Mouse (Mus musculus): ENCODE measurements around the gene Iqgap1.
A peak's percentile ranks its signal among the peaks of the same experiment; 100 is the strongest.

Gene Iqgap1

DNA sequence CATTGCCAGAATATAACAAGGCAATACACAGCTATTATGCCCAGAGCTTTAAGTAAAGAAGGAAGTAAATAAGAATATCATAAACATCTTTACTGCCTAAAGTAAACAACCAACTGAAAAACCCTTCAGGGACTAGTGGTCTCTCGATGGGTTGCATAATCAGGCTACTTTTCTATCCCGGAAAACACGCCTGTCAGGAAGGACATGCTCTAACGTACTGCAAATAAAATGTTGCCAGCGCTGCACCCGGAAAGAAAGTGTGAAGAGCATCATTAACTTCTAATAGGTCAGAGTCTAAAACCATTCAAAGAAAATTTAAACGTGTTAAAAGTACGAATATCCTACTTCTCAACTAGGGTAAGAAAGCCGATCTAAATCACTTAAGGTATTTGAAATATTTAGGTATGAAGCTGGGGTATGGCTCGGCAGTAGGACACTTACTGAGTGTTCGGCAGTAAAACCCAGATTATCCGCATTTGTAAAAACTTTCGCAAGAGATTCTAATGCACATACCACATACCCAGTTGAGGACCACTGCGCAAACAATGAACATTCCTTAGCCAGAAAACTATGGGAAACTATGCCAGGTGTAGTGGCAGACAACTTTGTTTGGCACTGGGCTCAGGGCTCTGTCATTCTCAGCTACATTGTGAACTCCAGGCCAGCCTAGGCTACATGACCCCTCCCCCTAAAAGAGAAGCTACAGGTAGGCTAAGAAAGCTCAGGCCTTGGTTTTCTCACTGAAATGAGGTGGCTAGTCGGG is 28.8 kb downstream of the Iqgap1 start:
- no peak for DNase-seq

DNA sequence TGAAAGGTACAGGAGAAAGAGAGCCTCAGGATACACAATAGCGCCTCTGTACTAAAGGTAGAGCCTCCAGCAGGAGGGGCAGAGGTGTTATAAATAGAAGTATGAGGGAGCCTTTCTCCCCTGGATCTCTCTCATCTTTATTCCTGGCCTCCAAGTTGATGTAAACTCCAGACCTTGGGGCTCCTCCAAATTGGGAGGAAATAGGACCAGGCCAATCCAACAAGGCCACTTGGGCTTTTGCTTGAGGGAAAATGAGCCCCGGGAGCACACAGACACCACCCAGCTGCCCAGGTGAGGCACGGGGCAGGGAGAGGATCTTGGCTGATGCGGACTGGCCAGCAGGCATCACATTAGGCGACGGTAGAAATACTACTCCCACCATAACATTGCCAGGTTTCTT is 29.5 kb downstream of the Iqgap1 start:
- DNase-seq, result no peak

DNA sequence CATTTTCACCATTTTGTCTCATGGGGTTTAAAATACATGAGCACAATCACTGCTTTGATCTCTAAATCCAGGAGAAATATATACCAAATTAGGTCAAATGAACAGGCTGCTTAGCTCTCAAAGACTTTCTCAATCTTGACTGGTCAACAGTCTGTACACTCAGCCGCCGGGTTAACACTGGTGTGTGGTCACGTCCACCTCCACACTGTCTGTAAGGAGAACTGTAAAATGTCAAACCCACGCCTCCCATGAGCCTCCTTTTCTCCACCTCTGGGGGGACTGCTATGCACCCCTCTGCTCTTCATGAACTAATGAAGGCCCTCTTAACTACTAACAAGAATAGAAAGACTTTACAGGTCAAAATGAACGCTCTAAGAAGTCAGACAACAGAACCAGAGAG is 36.2 kb downstream of the Iqgap1 start:
- DNase-seq, result no peak

DNA sequence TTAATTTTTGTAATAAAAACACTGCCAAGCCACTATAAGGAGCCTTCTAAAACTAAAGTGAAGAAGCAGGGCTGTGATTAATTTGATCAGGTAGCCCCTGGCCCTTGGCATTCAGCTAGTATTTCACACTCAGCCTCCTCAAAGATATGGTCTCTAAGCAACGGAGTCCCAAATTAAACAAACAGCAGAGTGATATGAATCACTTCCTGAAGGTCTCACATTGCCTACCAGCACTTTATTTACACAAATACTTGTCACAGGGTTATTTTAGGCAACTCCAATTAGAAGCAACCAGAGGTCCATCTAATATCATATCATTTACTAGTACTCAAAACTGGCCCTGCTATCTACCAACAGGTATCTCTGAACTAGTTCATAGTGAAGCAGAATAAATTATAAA is 36.7 kb downstream of the Iqgap1 start:
- no peak for DNase-seq

DNA sequence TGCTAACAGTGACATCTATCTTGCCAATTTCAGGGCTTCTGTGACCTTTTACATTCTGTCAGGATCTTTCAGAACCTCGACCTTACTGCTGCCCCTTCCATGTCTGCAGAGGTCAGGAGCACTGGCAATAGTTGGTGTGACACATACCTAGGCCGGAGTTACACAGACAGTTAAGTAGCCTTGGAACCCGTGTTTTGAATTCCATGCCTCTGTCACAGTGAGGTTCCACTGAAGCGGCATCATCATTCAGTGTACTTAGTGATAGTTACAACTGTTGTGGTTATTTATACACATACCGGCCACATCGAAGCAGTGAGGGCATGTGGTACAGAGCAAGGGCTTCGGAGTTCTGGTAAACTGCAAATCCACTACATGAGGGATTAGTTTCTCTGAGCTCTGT is 37.8 kb downstream of the Iqgap1 start:
- DNase-seq, result no peak

DNA sequence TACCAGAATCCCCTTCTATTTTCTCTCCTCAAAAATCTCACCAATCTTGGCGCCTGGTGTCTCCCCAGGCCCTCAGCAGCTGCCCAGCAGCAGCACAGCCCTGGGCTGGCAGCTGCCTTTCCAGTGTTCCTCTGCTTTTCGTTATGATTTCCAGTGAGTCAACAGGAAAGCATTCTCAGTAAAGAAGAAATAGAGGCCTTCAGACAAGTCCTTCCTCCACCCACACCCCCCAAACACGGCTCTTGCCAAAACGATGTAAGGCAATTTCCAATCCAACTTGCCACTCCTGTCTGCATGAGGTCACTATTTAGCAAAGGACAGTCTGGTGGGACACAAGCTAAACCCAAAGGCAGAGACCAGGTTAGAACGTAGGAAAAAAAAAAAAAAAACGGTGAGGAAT is 39.0 kb downstream of the Iqgap1 start:
- no peak for DNase-seq

DNA sequence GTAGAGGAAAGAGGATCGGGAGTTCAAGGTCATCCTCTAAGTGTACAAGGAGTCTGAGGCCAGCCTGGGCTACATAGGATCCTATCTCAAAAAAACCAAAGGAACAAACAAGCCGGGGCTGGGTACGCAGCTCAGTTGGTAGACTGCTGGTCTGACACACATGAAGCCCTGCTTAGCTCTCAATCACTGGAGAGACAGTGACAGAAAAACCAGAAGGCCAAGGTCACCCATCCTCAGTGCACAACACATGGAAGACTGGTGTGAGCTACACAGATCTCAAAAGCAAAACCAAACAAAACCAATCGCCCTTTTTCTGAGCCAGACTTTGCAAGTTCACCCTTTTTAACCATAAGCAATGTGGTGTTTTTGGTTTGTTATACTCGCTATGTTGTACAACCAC is 41.9 kb downstream of the Iqgap1 start:
- DNase-seq, result no peak

DNA sequence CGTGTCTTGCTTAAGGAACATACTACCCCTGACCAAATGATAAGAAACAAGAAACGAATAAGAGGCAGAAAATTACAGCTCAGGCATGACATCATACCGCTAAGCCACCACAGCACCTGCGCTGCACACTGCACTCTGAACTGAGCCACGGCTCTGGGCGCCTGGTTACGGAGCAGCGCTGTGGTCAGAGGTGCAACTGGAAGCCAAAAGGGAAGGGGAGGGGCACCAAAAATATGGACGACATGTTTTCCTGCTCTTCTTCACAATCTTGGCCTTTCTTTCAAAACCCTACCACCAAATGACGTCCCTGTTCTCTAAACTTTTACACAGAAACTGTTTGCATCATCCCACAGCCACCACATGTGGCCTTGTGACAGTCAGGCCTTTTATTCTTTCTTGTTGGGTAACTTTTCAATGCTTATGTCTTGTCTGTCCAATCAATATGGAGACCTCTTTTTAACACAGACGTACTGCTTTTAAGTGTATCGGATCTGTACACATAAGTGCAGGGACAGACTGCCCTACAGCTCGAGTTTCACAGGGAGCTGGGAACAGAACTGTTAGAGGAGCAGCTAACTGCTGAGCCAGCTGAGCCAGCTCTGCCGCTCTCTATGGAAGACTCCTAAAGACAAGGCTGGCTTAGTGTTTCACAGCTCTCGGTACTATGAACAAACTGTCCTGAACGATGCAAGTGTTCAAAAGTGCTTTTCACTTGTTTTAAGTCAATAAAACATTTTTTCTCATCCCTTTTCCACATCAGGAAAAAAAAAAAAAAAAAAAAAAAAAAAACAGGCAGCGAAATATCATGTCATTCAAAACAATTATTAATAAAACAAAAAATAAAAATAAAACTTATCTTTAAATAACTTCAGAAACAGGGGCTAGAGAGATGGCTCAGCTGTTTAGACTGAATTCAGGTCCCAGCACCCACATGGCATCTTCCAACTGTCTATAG is 43.3 kb downstream of the Iqgap1 start:
- DNase-seq, result no peak

DNA sequence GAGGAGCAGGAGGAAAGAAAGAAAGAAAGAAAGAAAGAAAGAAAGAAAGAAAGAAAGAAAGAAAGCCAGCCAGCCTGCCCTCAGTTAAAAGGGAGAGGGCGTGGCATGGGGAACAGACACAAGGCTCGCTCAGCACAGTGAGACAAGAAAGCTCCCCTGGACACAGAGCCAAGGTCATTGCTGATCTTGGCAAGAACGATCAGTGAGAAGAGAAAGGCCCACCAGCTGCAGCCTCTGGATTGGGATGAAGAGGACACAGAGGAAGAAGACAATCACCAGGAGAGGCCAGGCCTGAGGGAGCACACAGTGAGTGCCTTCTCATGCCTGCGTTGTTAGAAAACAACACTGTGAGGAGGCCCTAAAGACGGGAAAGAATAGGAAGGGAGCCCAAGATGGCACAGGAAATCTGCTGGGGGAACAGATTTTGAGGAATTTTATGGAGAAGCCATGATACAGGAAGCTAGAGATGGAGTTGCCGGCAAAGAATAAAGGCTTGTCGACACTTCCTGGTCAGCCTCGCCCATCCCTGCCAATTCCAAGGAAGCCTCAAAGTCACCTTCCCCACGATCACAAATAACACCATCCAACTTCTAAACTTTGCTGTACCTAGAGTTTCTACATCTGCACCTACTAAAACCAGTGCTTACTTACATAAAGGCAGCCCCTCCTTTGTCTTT is 44.2 kb downstream of the Iqgap1 start:
- DNase-seq, result no peak

DNA sequence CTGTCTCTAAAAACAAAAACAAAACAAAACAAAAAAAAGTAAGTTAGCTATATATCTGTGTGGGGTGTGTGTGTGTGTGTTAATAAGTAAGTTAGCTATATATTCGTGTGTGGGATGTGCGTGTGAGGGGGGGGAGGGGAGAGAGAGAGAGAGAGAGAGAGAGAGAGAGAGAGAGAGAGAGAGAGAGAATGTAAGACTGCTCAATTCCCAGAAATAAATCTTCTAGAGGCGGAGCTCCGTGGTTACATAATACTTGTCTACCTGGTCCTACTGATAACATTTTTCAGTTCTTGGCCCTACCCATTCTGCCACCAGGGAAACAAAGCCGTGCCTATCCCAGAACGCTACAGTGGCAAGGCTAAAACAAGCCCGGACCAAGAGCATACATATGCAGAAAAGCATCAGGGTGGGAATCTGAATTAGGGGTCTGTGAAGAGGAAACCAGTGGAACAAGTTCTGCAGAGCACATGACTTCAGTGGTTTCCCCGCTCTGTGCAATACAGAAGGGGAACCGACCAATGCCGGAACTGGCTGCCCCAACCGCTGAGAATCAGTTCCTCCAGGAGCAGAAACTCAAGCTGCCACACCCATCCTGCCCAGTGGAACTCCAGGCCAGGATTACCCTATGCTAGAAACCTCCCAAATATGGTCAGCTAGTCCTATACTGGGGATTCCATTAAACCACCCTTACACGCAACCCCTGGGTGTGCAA is 46.7 kb downstream of the Iqgap1 start:
- DNase-seq, result no peak

DNA sequence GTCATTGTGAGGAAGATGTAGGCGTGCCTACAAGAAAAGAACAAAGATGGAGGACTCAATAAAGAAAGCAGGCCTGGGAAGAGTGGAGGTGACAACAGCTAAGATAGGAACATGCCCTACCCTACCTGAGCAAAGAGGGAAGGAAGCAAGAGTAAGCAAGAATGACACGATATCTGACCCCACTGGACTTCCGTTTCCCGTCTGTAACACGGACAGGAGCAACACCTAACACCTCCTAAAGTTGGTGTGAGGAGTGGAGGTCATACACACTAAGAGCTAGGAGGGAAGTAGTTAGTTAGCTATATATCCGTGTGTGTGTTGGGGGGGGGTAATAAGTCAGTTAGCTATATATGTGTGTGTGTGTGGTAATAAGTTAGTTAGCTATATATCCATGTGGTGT is 47.4 kb downstream of the Iqgap1 start:
- DNase-seq, result no peak

DNA sequence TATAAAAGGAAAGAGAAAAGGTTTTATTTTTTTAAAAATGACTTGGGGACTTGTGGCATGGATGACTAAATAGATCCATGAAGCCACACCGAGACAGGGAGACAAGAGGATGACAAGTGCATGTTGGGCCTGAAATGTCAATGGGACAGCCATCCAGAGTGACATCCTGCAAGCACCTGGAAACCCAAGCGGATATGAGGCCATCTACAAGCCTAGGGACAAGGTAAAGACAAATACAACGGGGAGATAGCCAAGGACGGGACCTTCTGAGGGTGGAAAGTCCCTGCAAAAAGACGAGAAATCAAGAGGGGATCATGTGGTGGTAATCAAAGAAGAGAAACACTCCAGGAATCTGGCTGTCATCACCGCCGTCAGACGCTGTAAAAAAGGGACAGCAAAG is 48.6 kb downstream of the Iqgap1 start:
- no peak for DNase-seq

DNA sequence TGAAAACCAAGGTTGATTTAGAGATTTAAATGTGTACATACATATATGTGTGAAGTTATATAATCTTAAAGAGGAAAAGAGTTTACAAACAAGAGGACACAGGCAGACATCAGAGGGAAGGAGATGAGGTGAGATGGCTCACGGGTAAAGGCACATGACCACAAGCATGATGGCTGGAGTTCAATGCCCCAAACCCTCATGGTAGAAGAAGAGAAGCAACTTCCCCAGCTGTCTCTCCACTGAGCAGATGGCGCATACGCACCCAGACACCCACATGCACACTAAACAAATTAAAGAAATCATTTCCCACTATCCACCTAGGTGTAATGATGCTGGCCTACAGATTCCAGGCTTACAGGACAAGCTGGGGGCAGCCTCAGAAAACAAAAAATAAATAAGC is 49.7 kb downstream of the Iqgap1 start:
- peak; percentile 53 for DNase-seq

DNA sequence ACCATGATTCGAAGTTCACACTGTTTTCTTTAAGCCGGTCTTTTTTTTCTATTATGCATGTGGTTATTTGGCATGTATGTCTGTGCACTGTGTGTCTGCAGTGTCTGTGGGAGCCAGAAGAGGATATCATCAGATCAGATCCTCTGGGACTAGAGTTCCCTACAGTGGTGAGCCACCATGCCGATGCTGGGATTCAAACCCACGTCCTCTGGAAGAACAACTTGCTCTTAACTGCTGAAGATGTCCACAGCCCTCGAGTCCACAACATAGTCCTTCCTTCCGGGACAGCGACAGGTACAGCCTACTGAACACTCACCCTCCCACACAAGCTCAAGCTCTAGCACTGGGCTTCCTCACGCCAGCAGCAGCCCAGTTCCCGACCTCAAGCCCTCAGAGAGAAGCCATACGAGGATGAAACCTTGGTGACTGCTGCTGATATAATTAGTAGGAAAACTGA is 50.3 kb downstream of the Iqgap1 start:
- no peak for DNase-seq

DNA sequence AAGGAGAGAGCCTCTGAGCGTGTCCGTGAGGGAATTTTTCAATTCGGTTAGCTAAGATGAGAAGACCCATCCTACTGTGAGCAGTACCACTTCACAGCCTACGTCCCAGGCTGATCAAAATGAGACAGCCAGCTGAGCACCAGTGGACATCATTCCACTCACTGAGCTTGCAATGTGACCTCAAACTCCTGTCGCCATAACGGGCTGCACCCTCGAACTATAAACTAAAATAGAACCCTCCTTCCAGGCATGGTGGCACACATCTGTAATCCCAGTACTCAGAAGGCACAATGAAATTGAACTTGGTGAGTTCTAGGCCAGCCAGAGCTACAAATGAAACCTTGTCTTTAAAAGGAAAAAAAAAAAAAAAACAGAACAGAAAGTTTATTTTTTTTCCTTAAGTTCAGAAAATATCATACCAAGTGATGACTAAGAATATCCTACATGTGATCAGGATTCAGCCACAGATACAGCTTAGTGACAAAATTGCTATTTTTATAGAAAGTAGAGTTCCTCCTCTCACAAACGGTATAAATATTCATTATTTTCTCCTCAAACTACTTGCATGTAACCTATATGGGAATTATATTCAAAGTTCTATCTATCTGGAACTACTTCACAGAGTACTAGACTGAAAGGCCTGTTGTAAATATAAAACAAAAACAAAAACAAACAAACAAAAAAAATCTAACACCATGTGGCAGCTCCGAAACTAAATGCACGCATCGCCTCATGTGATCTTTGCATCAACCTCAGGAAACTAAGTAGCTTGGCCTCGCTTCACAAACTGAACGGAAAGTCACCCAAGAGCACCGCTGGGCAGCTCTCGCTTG is 50.9 kb downstream of the Iqgap1 start:
- peak; percentile 34 for DNase-seq

DNA sequence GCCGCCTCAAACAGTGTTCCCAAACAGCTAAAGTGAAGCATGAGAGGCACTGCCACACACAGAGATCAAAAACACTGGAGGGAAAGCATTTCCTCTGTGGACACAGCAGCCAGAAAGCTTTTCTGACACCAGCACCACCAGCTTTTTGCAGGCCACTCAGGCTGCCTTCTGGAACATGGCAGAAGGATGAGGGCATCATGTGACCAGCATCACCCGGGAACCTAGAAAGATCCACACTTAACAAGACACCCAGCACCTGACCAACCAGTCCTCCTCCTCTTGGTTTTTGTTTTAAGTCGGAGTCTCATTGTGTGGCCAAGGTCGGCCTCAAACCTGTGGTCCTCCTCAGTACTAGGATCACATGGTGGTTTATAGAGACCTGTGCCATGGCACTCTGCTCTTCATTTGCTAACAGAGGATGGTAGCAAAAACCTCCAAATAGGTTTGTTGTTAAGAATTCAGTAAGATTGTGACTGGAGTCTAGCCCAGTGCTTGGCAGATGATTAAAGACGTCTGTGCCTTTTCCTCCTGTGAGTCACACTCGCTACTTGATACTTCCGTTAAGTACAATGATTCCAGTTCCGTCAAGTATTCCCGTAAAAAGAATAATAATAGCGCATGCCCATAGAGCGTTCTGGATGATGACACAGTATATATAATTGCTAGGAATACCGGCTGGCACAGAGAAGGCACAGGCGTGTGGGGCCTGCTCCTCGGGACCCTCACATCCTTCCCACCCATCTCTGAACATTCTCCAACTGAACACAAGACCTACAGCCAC is 51.8 kb downstream of the Iqgap1 start:
- peak; percentile 18 for DNase-seq

DNA sequence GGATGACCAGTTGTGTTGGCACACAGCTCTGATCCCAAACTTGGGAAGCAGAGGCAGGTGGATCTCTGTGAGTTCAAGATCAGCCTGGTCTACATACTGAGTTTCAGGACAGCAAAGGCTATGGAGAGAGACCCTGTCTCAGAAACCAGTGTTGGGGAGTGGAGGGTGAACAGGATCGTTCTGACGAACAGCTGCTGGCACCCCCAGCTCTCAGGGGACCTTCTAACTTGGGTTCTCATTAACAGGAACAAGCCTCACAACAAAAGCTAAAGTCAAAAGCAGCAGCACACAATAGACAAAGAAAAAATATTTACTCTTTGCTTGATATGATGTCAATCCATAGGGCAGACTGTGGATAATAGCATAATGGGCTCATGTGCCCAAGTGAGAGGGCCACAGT is 55.3 kb downstream of the Iqgap1 start:
- no peak for DNase-seq

DNA sequence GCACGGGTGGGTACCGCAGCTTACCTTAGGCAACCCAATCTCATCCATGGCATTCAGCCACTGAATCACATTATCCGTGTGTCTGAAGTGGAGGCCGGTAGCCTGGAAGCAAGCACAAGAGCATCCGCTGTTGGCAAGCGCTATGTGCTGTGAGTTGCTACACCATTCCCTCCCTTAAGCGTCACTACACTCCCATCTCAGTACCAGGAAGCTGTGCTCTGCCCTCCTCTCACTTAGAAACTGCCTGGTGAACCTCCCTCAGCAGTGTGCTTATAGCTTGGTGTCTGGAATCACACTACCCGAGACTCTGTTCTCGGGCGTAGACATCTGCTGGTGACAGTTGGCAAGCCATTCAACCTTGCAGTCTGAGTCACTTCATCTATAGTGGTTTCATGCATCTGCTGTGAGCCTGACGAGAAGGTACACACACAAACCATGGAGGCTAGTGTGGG is 58.9 kb downstream of the Iqgap1 start:
- DNase-seq, result peak; percentile 76

DNA sequence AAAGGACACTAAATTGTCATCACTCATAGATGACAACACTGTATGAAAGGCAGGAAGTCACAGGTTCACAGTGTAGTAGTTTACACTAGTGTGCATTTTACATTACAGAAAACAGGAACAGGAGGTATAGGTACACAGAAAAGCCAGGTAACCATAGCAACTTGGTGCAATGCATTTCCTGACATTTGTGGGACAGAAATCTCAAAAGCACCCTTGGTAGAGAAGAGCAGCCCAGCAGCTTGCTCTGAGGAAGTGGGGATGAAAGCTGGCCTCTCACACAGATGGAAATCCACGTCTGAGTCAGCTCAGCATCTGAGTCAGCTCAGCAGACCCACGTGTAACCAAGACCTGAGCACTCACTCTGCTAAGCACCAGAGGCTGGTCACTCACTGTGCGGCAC is 59.7 kb downstream of the Iqgap1 start:
- DNase-seq, result peak; percentile 47

DNA sequence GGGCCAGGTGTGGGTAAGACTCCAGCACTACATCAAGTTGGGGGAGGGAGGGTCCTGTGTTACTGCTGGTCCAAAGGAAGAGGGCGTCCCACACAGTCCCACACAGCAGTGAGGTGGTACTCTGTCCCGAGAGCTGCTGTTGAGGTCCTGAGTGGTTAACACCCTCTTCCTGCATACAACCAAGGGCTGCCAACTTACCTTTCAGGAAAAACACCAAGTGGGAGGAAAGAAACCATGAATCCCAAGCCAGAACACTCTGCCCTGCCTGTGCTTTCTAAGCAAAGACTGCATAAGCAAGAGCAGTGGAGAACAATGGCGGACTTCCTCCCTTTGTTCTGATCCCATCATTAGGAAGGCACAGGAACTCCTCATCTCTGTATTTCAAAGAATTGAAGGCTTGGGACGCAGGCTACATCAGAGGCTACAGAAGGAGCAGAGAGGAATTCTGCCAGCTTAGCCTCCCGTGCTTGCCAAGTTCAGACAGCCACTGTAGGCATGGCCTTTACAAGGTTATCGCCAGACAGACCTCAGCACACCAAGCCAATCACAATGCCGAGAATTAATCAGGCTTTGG is 61.8 kb downstream of the Iqgap1 start:
- DNase-seq, result no peak

DNA sequence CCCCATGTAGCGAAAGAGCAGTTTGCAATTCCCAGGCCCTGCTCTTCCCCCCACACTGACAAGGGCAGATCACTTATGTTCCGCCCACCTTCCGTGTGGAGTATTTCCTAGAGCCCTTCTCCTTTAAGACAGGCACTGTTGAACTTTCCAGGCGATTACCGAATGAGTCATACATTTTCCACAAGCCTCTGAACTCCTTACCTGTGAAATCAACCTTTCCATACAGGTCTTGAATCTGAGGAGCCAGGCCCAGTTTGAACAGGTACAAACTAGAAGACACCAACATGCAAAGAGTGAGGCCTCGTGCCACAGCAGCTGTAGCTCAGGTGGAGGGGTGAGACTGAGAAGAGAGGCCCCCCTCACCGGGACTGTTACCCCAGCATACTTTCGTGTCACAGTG is 63.5 kb downstream of the Iqgap1 start:
- DNase-seq, result no peak

Measured in right cerebral cortex, postnatal 25 days (tissue).